Mouse (Mus musculus) spleen, adult 2 months (tissue): ENCODE data around the gene Dnaaf2.

ENCODE experiments used
- CTCF ChIP-seq: fragments of 200-500 bp; IDR thresholded peaks from 2 replicates; pipeline ENCODE4 v1.5.1; 2011; ENCODE audit warnings: mild to moderate bottlenecking, inconsistent platforms; ENCODE audit not compliant: insufficient read depth, insufficient read length, insufficient replicate concordance; ENCODE audit errors: extremely low read depth
- POLR2A ChIP-seq: fragments of 200-500 bp; IDR thresholded peaks from 2 replicates; pipeline ENCODE4 v1.6.1; 2011; ENCODE audit warnings: low read depth, low read length, inconsistent platforms

DNA sequence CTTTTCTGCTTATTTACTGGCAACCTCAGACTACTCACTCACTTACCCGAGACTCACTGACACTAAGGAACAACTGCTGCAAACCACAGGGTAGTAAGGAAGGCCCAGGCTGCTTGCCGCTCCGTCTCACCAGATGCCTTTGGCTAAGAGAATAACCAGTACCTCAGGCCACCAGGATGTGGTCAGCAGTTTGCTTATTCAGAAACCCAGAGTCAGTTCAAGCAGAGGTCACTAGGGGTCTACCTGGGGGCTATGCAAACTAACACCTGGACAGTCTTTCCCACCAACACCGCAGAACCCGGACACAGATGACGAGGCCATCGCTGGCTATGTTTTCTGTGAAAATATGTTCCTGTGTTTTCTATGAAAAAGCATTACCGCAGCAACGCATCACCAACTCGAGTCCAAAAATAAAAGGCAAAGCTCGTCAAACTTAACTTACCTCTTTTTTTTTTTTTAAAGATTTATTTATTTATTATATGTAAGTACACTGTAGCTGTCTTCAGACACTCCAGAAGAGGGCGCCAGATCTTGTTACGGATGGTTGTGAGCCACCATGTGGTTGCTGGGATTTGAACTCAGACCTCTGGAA, 15.1 kb upstream of the Dnaaf2 start:
- no peak for TF ChIP-seq CTCF
- TF ChIP-seq POLR2A: no peak
